Mouse (Mus musculus) midbrain, embryonic 11.5 days (tissue): ENCODE results near the gene Slc15a3. TPM values are rescaled to one million over a fixed set of nuclear protein-coding genes. Genes with fewer than 3 reads are reported as not detected.

Experiments used
- ATAC-seq: fragments of 200-750 bp; cut with Nextera tagmentation; 2 replicates; pipeline ENCODE4 v1.8.0; 2017; ENCODE audit warnings: moderate TSS enrichment, moderate library complexity; ENCODE audit not compliant: low FRiP score
- DNase-seq: peaks from one replicate; pipeline ENCODE4 v3.0.0; 2015; ENCODE audit warnings: low spot score; ENCODE audit errors: missing footprints
- H3K27ac ChIP-seq: fragments of 300-500 bp; sonication (generic); 2 replicates; pipeline ENCODE4 v1.5.1; 2014; ENCODE audit warnings: low read depth, low read length
- H3K27me3 ChIP-seq: fragments of 300-500 bp; sonication (generic); 2 replicates; pipeline ENCODE4 v1.6.1; 2014; ENCODE audit warnings: mild to moderate bottlenecking, low read length, moderate library complexity, mixed read lengths; ENCODE audit not compliant: control insufficient read depth, insufficient read depth
- H3K36me3 ChIP-seq: fragments of 300-500 bp; sonication (generic); 2 replicates; pipeline ENCODE4 v1.6.1; 2014; ENCODE audit warnings: mild to moderate bottlenecking, low read length, moderate library complexity, mixed read lengths; ENCODE audit not compliant: control insufficient read depth, insufficient read depth
- H3K4me1 ChIP-seq: fragments of 300-500 bp; sonication (generic); 2 replicates; pipeline ENCODE4 v1.6.1; 2014; ENCODE audit warnings: low read length; ENCODE audit not compliant: control insufficient read depth, insufficient read depth
- H3K4me2 ChIP-seq: fragments of 300-500 bp; sonication (generic); 2 replicates; pipeline ENCODE4 v1.6.1; 2014; ENCODE audit warnings: mild to moderate bottlenecking, moderate library complexity
- H3K4me3 ChIP-seq: fragments of 300-500 bp; sonication (generic); 2 replicates; pipeline ENCODE4 v1.5.1; 2014; ENCODE audit warnings: low read depth, low read length
- H3K9ac ChIP-seq: fragments of 300-500 bp; sonication (generic); 2 replicates; pipeline ENCODE4 v1.6.1; 2014; ENCODE audit warnings: low read length
- H3K9me3 ChIP-seq: fragments of 300-500 bp; sonication (generic); 2 replicates; pipeline ENCODE4 v1.6.1; 2016; ENCODE audit warnings: low read length; ENCODE audit not compliant: control insufficient read depth
- WGBS: fragments of 180-500 bp; shearing (Covaris S2); extraction: QIAGEN DNeasy Blood & Tissue Kit; methylation state at CpG from one replicate; pipeline ENCODE4 v1.1.7; 2014; 5-methylcytosine and 5-hydroxymethylcytosine counted together
- polyA plus RNA-seq: library from polyadenylated mRNA; unstranded; fragments of >200 nt; fragmentation: Nextera tagmentation; extraction: Ambion mirVana; gene quantifications from 2 replicates; pipeline ENCODE4 v1.2.1, GENCODE M21; 2014

Gene Slc15a3
- polyA plus RNA-seq, 1 experiment from 2014 or later = 0.25 TPM

- H3K36me3 ChIP-seq = peaks cover 28% of the 10 kb centered on the region
- no peaks in the 10 kb centered on the region for H3K27me3 ChIP-seq
- no peaks in the 10 kb centered on the region for H3K4me1 ChIP-seq
- H3K27ac ChIP-seq = no peak overlapping the region
- WGBS = 92% methylated on average over 3 of the region's 3 CpGs
- no peak overlapping the region for H3K4me3 ChIP-seq
- no peak for ATAC-seq
- H3K9ac ChIP-seq = no peak overlapping the region
- peak; percentile 81 for DNase-seq
- H3K9me3 ChIP-seq = no peaks in the 10 kb centered on the region
- H3K4me2 ChIP-seq = no peak overlapping the region
These were observed 15.9 kb downstream of the Slc15a3 start for GRCm38 (mm10) chr19:10855422-10855821.

- no peaks in the 10 kb centered on the region for H3K27me3 ChIP-seq
- DNase-seq = peak; percentile 59
- H3K4me3 ChIP-seq = no peak overlapping the region
- peak; percentile 39; the same call in 1 of the 2 replicates for ATAC-seq
- H3K4me2 ChIP-seq = no peak overlapping the region
- 56% methylated on average over 2 of the region's 2 CpGs for WGBS
- no peak overlapping the region for H3K27ac ChIP-seq
- H3K36me3 ChIP-seq = peaks cover 33% of the 10 kb centered on the region
- no peaks in the 10 kb centered on the region for H3K9me3 ChIP-seq
- H3K9ac ChIP-seq = no peak overlapping the region
- no peaks in the 10 kb centered on the region for H3K4me1 ChIP-seq
These were observed 17.0 kb downstream of the Slc15a3 start for GRCm38 (mm10) chr19:10856520-10856919.

DNA sequence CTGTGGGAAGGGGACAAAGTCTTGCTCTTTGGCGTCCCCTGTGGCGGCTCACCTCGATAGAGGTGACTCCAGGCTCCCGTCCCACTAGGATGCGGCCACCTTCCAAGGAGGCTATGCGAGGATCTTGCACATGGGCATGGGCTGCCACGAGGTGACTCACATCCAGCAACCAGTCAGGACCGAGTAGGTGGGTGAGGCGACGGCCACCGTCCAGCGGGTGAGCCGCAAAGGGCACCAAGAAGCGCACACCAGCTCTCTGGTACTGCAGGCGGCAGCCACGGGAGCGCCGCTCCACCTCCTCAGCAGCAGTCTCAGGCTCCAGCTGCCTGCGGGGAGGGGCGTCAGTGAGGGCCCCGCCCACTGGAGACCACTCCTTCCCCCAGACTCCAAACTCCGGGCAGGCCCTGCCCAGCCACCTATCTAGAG lies 20.6 kb downstream of the Slc15a3 start:
- no peak overlapping the region for H3K9ac ChIP-seq
- H3K36me3 ChIP-seq = peaks cover 57% of the 10 kb centered on the region
- H3K27ac ChIP-seq = no peak overlapping the region
- H3K4me3 ChIP-seq = no peak overlapping the region
- no peak overlapping the region for H3K4me2 ChIP-seq
- WGBS = 51% methylated on average over 22 of the region's 22 CpGs
- DNase-seq (no peak), ATAC-seq (peak; percentile 13; the same call in 1 of the 2 replicates)
- no peaks in the 10 kb centered on the region for H3K27me3 ChIP-seq
- H3K9me3 ChIP-seq = no peaks in the 10 kb centered on the region
- no peaks in the 10 kb centered on the region for H3K4me1 ChIP-seq

GRCm38 (mm10) chr19:10866351-10866750 lies 26.8 kb downstream of the Slc15a3 start:
- Histone ChIP-seq H3K36me3 (peaks cover 39% of the 10 kb centered on the region), H3K4me2 (no peak overlapping the region), H3K4me3 (no peak overlapping the region), H3K27me3 (no peaks in the 10 kb centered on the region), H3K4me1 (peaks cover 17% of the 10 kb centered on the region), H3K9ac (no peak overlapping the region), H3K9me3 (no peaks in the 10 kb centered on the region), H3K27ac (no peak overlapping the region)
- WGBS = 92% methylated on average over 13 of the region's 13 CpGs
- ATAC-seq = no peak
- no peak for DNase-seq

DNA sequence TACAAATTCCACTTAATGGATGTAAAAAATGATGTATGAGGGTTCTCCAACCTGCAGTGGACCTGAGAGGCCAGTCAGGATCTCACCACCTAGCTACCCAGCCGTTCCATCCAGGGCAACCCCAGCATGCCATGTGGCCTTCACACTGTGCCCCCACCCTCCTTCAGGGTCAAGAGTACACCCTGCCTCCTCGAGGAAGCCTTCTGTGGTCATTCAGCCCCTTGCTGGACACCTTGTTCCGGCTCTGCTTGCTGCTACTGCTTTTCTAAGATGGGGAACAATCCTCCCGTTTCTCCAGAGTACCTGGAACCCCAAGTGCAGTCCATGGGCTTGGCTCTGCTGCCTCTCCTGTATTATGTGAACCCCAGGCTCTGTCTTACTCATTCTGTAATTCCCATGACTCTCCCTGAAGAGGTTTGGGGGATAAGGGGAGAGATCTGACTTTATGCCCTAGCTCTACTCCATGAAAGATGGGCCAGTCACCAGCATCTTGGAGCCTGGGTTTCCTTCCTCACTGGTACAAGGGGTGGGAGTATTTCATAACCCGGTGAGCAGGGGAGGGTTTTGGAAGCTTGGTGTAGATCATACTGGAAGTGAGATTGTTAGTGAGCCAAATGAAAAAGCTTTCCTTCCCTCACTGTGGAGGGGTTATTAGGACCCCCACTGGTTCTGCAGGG lies 28.6 kb downstream of the Slc15a3 start:
- Histone ChIP-seq H3K4me1 (peaks cover 17% of the 10 kb centered on the region), H3K9ac (peak overlapping the region; percentile 96), H3K4me3 (peak overlapping the region; percentile 86), H3K27ac (no peak overlapping the region), H3K36me3 (peaks cover 31% of the 10 kb centered on the region), H3K9me3 (no peaks in the 10 kb centered on the region), H3K4me2 (peak overlapping the region; percentile 90), H3K27me3 (no peaks in the 10 kb centered on the region)
- 40% methylated on average over 5 of the region's 5 CpGs for WGBS
- DNase-seq (no peak), ATAC-seq (no peak)

GRCm38 (mm10) chr19:10868623-10869141 lies 29.2 kb downstream of the Slc15a3 start:
- peak; percentile 95 for DNase-seq
- Histone ChIP-seq H3K4me3 (peak overlapping the region; percentile 86), H3K9ac (peak overlapping the region; percentile 96), H3K9me3 (no peaks in the 10 kb centered on the region), H3K36me3 (peaks cover 35% of the 10 kb centered on the region), H3K27ac (0 out of 2 replicates have a peak overlapping the region, but pooled peaks have one; percentile 93), H3K4me2 (peak overlapping the region; percentile 90), H3K27me3 (no peaks in the 10 kb centered on the region), H3K4me1 (peaks cover 17% of the 10 kb centered on the region)
- ATAC-seq = peak; percentile 43
- 1% methylated on average over 17 of the region's 17 CpGs for WGBS

GRCm38 (mm10) chr19:10869241-10869885 lies 29.8 kb downstream of the Slc15a3 start:
- Histone ChIP-seq H3K4me2 (peak overlapping the region; percentile 90), H3K9me3 (no peaks in the 10 kb centered on the region), H3K36me3 (peaks cover 32% of the 10 kb centered on the region), H3K9ac (peak overlapping the region; percentile 96), H3K4me1 (peaks cover 17% of the 10 kb centered on the region), H3K27me3 (no peaks in the 10 kb centered on the region), H3K27ac (peak overlapping the region; percentile 93), H3K4me3 (peak overlapping the region; percentile 86)
- DNase-seq (peak; percentile 98), ATAC-seq (peak; percentile 95)
- under 1% methylated on average over 43 of the region's 43 CpGs for WGBS

- H3K36me3 ChIP-seq = peaks cover 28% of the 10 kb centered on the region
- no peaks in the 10 kb centered on the region for H3K27me3 ChIP-seq
- H3K4me2 ChIP-seq = peak within 1 kb of the TSS; percentile 90
- H3K27ac ChIP-seq = peak within 1 kb of the TSS; percentile 93
- WGBS = 6% methylated on average over 8 of the region's 8 CpGs
- ATAC-seq = peak; percentile 53
- peak within 1 kb of the TSS; percentile 96 for H3K9ac ChIP-seq
- H3K4me1 ChIP-seq = peaks cover 17% of the 10 kb centered on the region
- no peaks in the 10 kb centered on the region for H3K9me3 ChIP-seq
- DNase-seq = no peak
- peak within 1 kb of the TSS; percentile 86 for H3K4me3 ChIP-seq
These were observed 30.5 kb downstream of the Slc15a3 start, which contains the start of gene Tmem132a for GRCm38 (mm10) chr19:10869886-10870527. TSS of gene Tmem132a (minus strand) at chr19:10869940.
